Mouse (Mus musculus) G1E-ER4 (cell line): ENCODE results near the gene Otulin. TPM values are rescaled to one million over a fixed set of nuclear protein-coding genes. Genes with fewer than 3 reads are reported as not detected.

Experiments used
- GATA1 ChIP-seq: IDR thresholded peaks from one replicate; pipeline ENCODE4 v1.8.0; 2012; ENCODE audit warnings: low read length, inconsistent platforms
- polyA plus RNA-seq: library from polyadenylated mRNA; stranded (reverse); fragments of >175 nt; gene quantifications from 2 replicates; pipeline ENCODE4 v1.2.3, GENCODE M21; 2012

Gene Otulin
- polyA plus RNA-seq, 1 experiment: 38.0 TPM

DNA sequence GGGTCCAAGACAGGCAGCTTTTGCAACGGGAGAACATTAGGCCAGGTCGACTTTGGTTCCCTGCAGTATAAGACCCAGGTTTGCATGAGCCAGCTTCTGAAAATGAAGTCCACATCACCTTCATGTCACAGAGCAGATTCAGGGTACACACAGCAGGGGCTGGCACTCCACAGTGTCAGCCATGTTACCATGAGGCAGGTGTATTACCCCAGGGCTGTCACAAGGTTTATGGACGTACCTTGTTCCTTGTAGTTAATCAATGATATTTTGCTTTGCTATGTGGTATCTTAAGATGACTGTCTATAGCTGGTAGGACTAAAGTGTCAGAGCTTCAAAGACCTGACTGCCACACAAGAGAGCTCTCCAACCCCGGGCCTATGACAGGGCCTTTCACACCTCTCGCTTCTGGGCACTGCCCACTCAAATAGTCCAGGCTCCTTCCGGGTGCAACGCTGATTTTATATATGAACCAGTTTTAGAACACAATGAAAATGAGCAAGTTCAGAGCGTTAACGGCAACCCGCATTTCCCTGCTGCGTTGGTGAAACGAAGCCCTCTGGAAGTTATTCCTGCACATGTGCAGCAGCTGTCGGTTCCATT, 31.6 kb downstream of the Otulin start:
- no peak for TF ChIP-seq GATA1

GRCm38 (mm10) chr15:27597516-27597915, 33.0 kb downstream of the Otulin start:
- no peak for TF ChIP-seq GATA1

- TF ChIP-seq GATA1: no peak
Observed at GRCm38 (mm10) chr15:27596463-27597140, 33.9 kb downstream of the Otulin start.

- no peak for TF ChIP-seq GATA1
Observed at GRCm38 (mm10) chr15:27595560-27595959, 34.9 kb downstream of the Otulin start.

DNA sequence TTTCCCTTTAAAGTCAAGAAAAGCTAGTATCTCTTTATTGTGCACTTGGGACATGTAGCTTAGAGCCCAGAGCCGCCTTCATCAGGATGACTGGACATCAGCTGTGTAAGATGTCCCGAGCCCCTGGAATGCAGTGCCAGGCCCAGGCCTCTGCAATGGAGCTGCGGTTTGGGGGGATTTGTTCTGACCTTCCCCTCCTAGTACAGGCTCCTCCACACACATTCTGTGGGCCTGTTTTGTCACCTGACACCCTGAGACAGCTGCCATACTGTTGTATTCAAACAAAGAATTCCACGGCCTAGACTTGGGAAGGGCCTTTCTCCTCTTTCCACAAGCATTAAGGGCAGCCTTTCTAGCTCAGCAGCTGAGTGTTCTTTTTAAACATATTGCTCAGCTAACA, 35.5 kb downstream of the Otulin start:
- no peak for TF ChIP-seq GATA1

DNA sequence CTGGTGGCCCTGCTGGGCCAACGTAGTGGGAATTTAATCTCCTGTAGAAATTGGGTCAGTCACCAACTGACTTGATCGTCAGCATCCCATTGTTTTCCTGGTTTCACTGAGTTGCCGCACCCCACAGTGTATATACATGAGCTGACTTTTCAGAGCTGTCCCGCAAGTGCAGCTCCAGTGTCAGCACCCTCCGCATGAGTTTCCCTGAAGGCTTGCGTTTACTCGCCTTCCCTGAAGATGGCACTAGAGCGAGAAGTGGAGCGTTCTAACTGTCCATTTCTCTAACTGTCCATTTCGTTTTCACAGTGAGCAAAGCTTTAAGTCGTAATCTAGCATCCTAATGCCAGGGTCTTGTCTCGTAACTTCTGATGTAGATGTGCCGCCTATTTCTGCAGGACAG, 36.8 kb downstream of the Otulin start:
- no peak for TF ChIP-seq GATA1

GRCm38 (mm10) chr15:27592620-27593320, 37.7 kb downstream of the Otulin start:
- no peak for TF ChIP-seq GATA1

DNA sequence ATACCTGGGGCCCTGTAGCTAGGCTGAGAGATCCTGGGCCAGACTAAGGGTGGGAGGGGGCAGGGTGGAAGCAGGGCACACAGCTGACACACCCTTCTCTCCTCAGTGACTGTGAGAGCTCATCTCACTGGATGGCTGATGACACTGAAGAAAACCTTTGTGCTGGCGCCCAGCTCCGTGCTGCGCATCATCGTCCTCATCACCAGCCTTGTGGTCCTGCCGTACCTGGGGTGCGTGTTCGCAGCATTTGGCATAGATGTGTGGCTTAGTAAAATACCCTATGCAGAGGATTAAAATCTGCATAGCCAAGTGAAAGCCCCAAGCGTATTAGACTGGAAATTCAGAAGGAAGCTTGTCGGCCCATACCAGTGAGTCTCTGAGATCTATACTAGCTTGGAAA, 39.7 kb downstream of the Otulin start:
- no peak for TF ChIP-seq GATA1

GRCm38 (mm10) chr15:27588087-27588826, 42.2 kb downstream of the Otulin start:
- TF ChIP-seq GATA1: no peak

- TF ChIP-seq GATA1: no peak
Observed at GRCm38 (mm10) chr15:27586093-27586480, 44.4 kb downstream of the Otulin start.

GRCm38 (mm10) chr15:27585466-27586092, 44.9 kb downstream of the Otulin start:
- no peak for TF ChIP-seq GATA1

- no peak for TF ChIP-seq GATA1
Observed at GRCm38 (mm10) chr15:27583620-27584019, 46.9 kb downstream of the Otulin start.

GRCm38 (mm10) chr15:27583042-27583441, 47.5 kb downstream of the Otulin start:
- TF ChIP-seq GATA1: no peak

- no peak for TF ChIP-seq GATA1
Observed at GRCm38 (mm10) chr15:27582428-27582827, 48.1 kb downstream of the Otulin start.

GRCm38 (mm10) chr15:27581640-27582039, 48.9 kb downstream of the Otulin start:
- TF ChIP-seq GATA1: no peak

DNA sequence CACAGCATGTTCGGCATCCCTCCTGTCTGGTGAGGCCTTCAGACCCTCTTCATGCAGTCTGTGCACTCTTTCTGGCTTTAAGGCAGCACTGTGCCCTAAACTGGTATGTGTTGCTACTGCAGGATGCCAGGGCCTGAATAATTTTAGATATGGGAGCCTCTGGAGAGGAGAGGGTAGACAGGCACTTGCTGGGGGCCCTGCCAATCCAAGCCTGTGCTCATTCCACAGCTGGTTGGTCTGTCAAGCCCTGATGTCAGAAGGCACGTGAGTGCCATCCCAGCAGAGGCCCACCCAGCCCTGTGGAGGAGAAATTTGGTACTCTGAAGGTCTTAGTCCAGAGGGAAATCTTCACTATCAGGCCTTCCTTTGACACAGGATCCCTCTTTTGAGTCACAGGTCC, 49.7 kb downstream of the Otulin start:
- no peak for TF ChIP-seq GATA1
